Mouse (Mus musculus) forebrain, embryonic 11.5 days (tissue): ENCODE data around the gene Maea. TPM values are rescaled to one million over a fixed set of nuclear protein-coding genes. Genes with fewer than 3 reads are reported as not detected.

Source experiments
- ATAC-seq: fragments of 200-750 bp; cut with Nextera tagmentation; replicated peaks from 2 replicates; pipeline ENCODE4 v1.8.0; 2017; ENCODE audit warnings: moderate TSS enrichment; ENCODE audit not compliant: low FRiP score
- DNase-seq: peaks from one replicate; pipeline ENCODE4 v3.0.0-alpha.2; 2017; ENCODE audit warnings: low spot score
- H3K27ac ChIP-seq: fragments of 300-500 bp; sonication (generic); 2 replicates; pipeline ENCODE4 v1.5.1; 2014; ENCODE audit warnings: low read depth, low read length
- H3K27me3 ChIP-seq: fragments of 300-500 bp; sonication (generic); 2 replicates; pipeline ENCODE4 v1.6.1; 2014; ENCODE audit warnings: mild to moderate bottlenecking, low read length, mixed read lengths; ENCODE audit not compliant: control insufficient read depth, insufficient read depth
- H3K36me3 ChIP-seq: fragments of 300-500 bp; sonication (generic); 2 replicates; pipeline ENCODE4 v1.6.1; 2014; ENCODE audit warnings: mild to moderate bottlenecking, low read length, moderate library complexity, mixed read lengths; ENCODE audit not compliant: control insufficient read depth, insufficient read depth
- H3K4me1 ChIP-seq: fragments of 300-500 bp; sonication (generic); replicated peaks from 2 replicates; pipeline ENCODE4 v1.6.1; 2014; ENCODE audit warnings: low read length, mixed read lengths; ENCODE audit not compliant: control insufficient read depth, insufficient read depth
- H3K4me2 ChIP-seq: fragments of 300-500 bp; sonication (generic); 2 replicates; pipeline ENCODE4 v1.6.1; 2014; ENCODE audit warnings: low read depth, mild to moderate bottlenecking, low read length, moderate library complexity, mixed read lengths; ENCODE audit not compliant: severe bottlenecking
- H3K4me3 ChIP-seq: fragments of 300-500 bp; sonication (generic); 2 replicates; pipeline ENCODE4 v1.5.1; 2014; ENCODE audit warnings: low read depth, low read length
- H3K9ac ChIP-seq: fragments of 300-500 bp; sonication (generic); 2 replicates; pipeline ENCODE4 v1.6.1; 2014; ENCODE audit warnings: low read length
- H3K9me3 ChIP-seq: fragments of 300-500 bp; sonication (generic); 2 replicates; pipeline ENCODE4 v1.6.1; 2016; ENCODE audit warnings: low read length, mixed read lengths; ENCODE audit not compliant: control insufficient read depth
- WGBS: fragments of 180-500 bp; shearing (Covaris S2); extraction: QIAGEN DNeasy Blood & Tissue Kit; methylation state at CpG from one replicate; pipeline ENCODE4 v1.1.7; 2014; 5-methylcytosine and 5-hydroxymethylcytosine counted together
- polyA plus RNA-seq: library from polyadenylated mRNA; unstranded; fragments of >200 nt; fragmentation: Nextera tagmentation; extraction: Ambion mirVana; gene quantifications from 2 replicates; pipeline ENCODE4 v1.2.1, GENCODE M21; 2014

Maea gene
- polyA plus RNA-seq, 1 experiment from 2014 or later, result 122 TPM

- no peak for ATAC-seq
- Histone ChIP-seq H3K4me3 (no peak overlapping the region), H3K27ac (no peak overlapping the region), H3K4me1 (no peaks in the 10 kb centered on the region), H3K9ac (no peak overlapping the region), H3K36me3 (no peaks in the 10 kb centered on the region; the same call in 1 of the 2 replicates), H3K9me3 (no peaks in the 10 kb centered on the region), H3K4me2 (no peak overlapping the region), H3K27me3 (no peaks in the 10 kb centered on the region)
- 94% methylated on average over 3 of the region's 4 CpGs for WGBS
- no peak for DNase-seq
Observed at GRCm38 (mm10) chr5:33349706-33350105, 14.4 kb downstream of the Maea start.

- no peak overlapping the region for H3K4me2 ChIP-seq
- H3K9ac ChIP-seq, result no peak overlapping the region
- 82% methylated on average over 3 of the region's 3 CpGs for WGBS
- H3K4me3 ChIP-seq, result no peak overlapping the region
- H3K27ac ChIP-seq, result no peak overlapping the region
- H3K4me1 ChIP-seq, result no peaks in the 10 kb centered on the region
- DNase-seq (no peak), ATAC-seq (no peak)
- no peaks in the 10 kb centered on the region for H3K36me3 ChIP-seq
- H3K9me3 ChIP-seq, result no peaks in the 10 kb centered on the region
- no peaks in the 10 kb centered on the region for H3K27me3 ChIP-seq
Observed at GRCm38 (mm10) chr5:33351556-33352272, 16.4 kb downstream of the Maea start.

GRCm38 (mm10) chr5:33352273-33352645 lies 16.9 kb downstream of the Maea start:
- Histone ChIP-seq H3K9me3 (no peaks in the 10 kb centered on the region), H3K27me3 (no peaks in the 10 kb centered on the region), H3K4me2 (no peak overlapping the region), H3K4me3 (no peak overlapping the region), H3K9ac (no peak overlapping the region), H3K4me1 (no peaks in the 10 kb centered on the region), H3K27ac (no peak overlapping the region), H3K36me3 (no peaks in the 10 kb centered on the region)
- WGBS, result 85% methylated on average over 8 of the region's 8 CpGs
- no peak for ATAC-seq
- DNase-seq, result no peak

- WGBS, result 82% methylated on average over 3 of the region's 3 CpGs
- Histone ChIP-seq H3K4me3 (no peak overlapping the region), H3K27ac (no peak overlapping the region), H3K36me3 (no peaks in the 10 kb centered on the region), H3K9ac (no peak overlapping the region), H3K9me3 (no peaks in the 10 kb centered on the region), H3K4me2 (no peak overlapping the region), H3K4me1 (no peaks in the 10 kb centered on the region), H3K27me3 (no peaks in the 10 kb centered on the region)
- no peak for DNase-seq
- ATAC-seq, result no peak
Observed at GRCm38 (mm10) chr5:33353011-33353410, 17.7 kb downstream of the Maea start.

- no peaks in the 10 kb centered on the region for H3K27me3 ChIP-seq
- peaks cover 4% of the 10 kb centered on the region; the same call in 1 of the 2 replicates for H3K36me3 ChIP-seq
- 98% methylated on average over 1 of the region's 1 CpGs for WGBS
- no peaks in the 10 kb centered on the region for H3K9me3 ChIP-seq
- no peak overlapping the region for H3K27ac ChIP-seq
- H3K4me3 ChIP-seq, result no peak overlapping the region
- H3K9ac ChIP-seq, result no peak overlapping the region
- no peaks in the 10 kb centered on the region for H3K4me1 ChIP-seq
- ATAC-seq, result no peak
- no peak overlapping the region for H3K4me2 ChIP-seq
- DNase-seq, result no peak
Observed at GRCm38 (mm10) chr5:33357494-33357893, 22.2 kb downstream of the Maea start.

GRCm38 (mm10) chr5:33358467-33358866 lies 23.2 kb downstream of the Maea start:
- no peak for ATAC-seq
- no peak for DNase-seq
- Histone ChIP-seq H3K9me3 (no peaks in the 10 kb centered on the region), H3K27ac (no peak overlapping the region), H3K4me3 (no peak overlapping the region), H3K36me3 (peaks cover 4% of the 10 kb centered on the region; the same call in 1 of the 2 replicates), H3K9ac (no peak overlapping the region), H3K4me2 (no peak overlapping the region), H3K4me1 (no peaks in the 10 kb centered on the region), H3K27me3 (no peaks in the 10 kb centered on the region)
- 98% methylated on average over 4 of the region's 4 CpGs for WGBS

GRCm38 (mm10) chr5:33363263-33363662 lies 28.0 kb downstream of the Maea start:
- WGBS, result 95% methylated on average over 5 of the region's 5 CpGs
- Histone ChIP-seq H3K36me3 (peaks cover 9% of the 10 kb centered on the region; the same call in 1 of the 2 replicates), H3K27me3 (no peaks in the 10 kb centered on the region), H3K9me3 (no peaks in the 10 kb centered on the region), H3K9ac (no peak overlapping the region), H3K4me2 (no peak overlapping the region), H3K27ac (no peak overlapping the region), H3K4me3 (no peak overlapping the region), H3K4me1 (no peaks in the 10 kb centered on the region)
- ATAC-seq (no peak), DNase-seq (no peak)

- Histone ChIP-seq H3K9ac (no peak overlapping the region), H3K27me3 (no peaks in the 10 kb centered on the region), H3K4me3 (no peak overlapping the region), H3K4me2 (no peak overlapping the region), H3K27ac (no peak overlapping the region), H3K4me1 (no peaks in the 10 kb centered on the region), H3K9me3 (no peaks in the 10 kb centered on the region), H3K36me3 (peaks cover 5% of the 10 kb centered on the region)
- no peak for DNase-seq
- no peak for ATAC-seq
- 92% methylated on average over 4 of the region's 4 CpGs for WGBS
Observed at GRCm38 (mm10) chr5:33368651-33369050, 33.3 kb downstream of the Maea start.

- ATAC-seq (no peak), DNase-seq (no peak)
- no peak overlapping the region for H3K4me2 ChIP-seq
- H3K4me1 ChIP-seq, result no peaks in the 10 kb centered on the region
- peaks cover 7% of the 10 kb centered on the region for H3K36me3 ChIP-seq
- H3K9ac ChIP-seq, result no peak overlapping the region
- no peak overlapping the region for H3K4me3 ChIP-seq
- H3K27ac ChIP-seq, result no peak overlapping the region
- H3K27me3 ChIP-seq, result no peaks in the 10 kb centered on the region
- H3K9me3 ChIP-seq, result no peaks in the 10 kb centered on the region
Observed at GRCm38 (mm10) chr5:33371137-33371536, 35.8 kb downstream of the Maea start.
